ENCODE assay signal across 23 mouse cellular contexts in genomic region chr4:126360069-126360468, GRCm38 (mm10). TPM values are rescaled to one million over a fixed set of nuclear protein-coding genes. Genes with fewer than 3 reads are reported as not detected.
DNase-seq lines count a peak whose midpoint lies in the region; ATAC-seq and TF ChIP-seq lines count a peak whose summit lies in the region.
"Had no signal": no experiment of that assay in that cellular context is flagged by ENCODE, and none has a peak within 500 bp of the region (broad histone marks: within the 10 kb centered on the region; RNA-seq: fewer than 3 reads in every experiment).

No protein-coding gene starts in this region.

- no peaks in the 10 kb centered on the region for H3K9me3 ChIP-seq in liver, embryonic 16.5 days (replicated peaks; ENCODE audit: control insufficient read depth, low read length)
- H3K9me3 ChIP-seq in liver, embryonic 11.5 days (ENCODE audit: control insufficient read depth, low read length) = no peaks in the 10 kb centered on the region
- H3K9me3 ChIP-seq in liver, postnatal 0 days (ENCODE audit: low read length) = no peaks in the 10 kb centered on the region
- H3K9me3 ChIP-seq in liver, embryonic 12.5 days (replicated peaks) = no peaks in the 10 kb centered on the region
- H3K9me3 ChIP-seq in stomach, postnatal 0 days (ENCODE audit: control insufficient read depth, low read length) = no peaks in the 10 kb centered on the region
- H3K9me3 ChIP-seq: G1E had no signal

- H3K4me2 ChIP-seq in liver, embryonic 16.5 days (ENCODE audit: low read depth, low read length) = no peak overlapping the region
- H3K4me2 ChIP-seq in liver, embryonic 11.5 days = no peak overlapping the region
- H3K4me2 ChIP-seq in liver, postnatal 0 days (ENCODE audit: low read depth, low read length) = no peak overlapping the region
- H3K4me2 ChIP-seq in liver, embryonic 12.5 days = no peak overlapping the region
- no peak overlapping the region for H3K4me2 ChIP-seq in stomach, postnatal 0 days (replicated peaks; ENCODE audit: low read depth)

- DNase-seq in liver, adult 2 months (ENCODE audit: extremely low read depth, low read depth, low spot score) = peak; percentile 62
- DNase-seq in liver = no peak
- no peak for DNase-seq in liver, embryonic 11.5 days (ENCODE audit: low spot score)
- no peak for DNase-seq in liver, postnatal 0 days
- no peak for DNase-seq in stomach, postnatal 0 days (ENCODE audit: low spot score)
- no peak for DNase-seq in adrenal gland, postnatal 10 days
- DNase-seq: adrenal gland, adult 2 months; adrenal gland, adult 8-10 months; adrenal gland, postnatal 14 days; adrenal gland, postnatal 25 days; adrenal gland, postnatal 36 days; B cell, adult 2 months; cerebellum, adult 11 months; cerebellum, adult 11-12 months; cerebellum, adult 18-20 months had no signal

- H3K4me3 ChIP-seq in liver, adult 2 months (ENCODE audit: insufficient read depth, low read depth, low read length) = no peak overlapping the region
- H3K4me3 ChIP-seq in liver, embryonic 16.5 days (ENCODE audit: low read depth, low read length) = no peak overlapping the region
- no peak overlapping the region for H3K4me3 ChIP-seq in liver, embryonic 11.5 days (ENCODE audit: low read depth, low read length)
- no peak overlapping the region for H3K4me3 ChIP-seq in liver, postnatal 0 days (ENCODE audit: low read depth, low read length)
- H3K4me3 ChIP-seq in liver, embryonic 12.5 days = no peak overlapping the region
- no peak overlapping the region for H3K4me3 ChIP-seq in stomach, postnatal 0 days (ENCODE audit: low read depth, low read length)

- H3K79me2 ChIP-seq in liver, adult 2 months (ENCODE audit: control insufficient read depth, insufficient read depth, low read length) = no peaks in the 10 kb centered on the region

- TF ChIP-seq EP300 in liver, postnatal 0 days (IDR thresholded peaks at IDR 0.05; ENCODE audit: low read depth) = no peak
- no peak for TF ChIP-seq EP300 in stomach, postnatal 0 days (optimal IDR thresholded peaks at IDR 0.05)

- no peak for TF ChIP-seq CTCF in liver, adult 2 months (IDR thresholded peaks at IDR 0.05; ENCODE audit: low read depth, low read length)
- TF ChIP-seq CTCF in liver, postnatal 0 days (IDR thresholded peaks at IDR 0.05; ENCODE audit: low read depth) = no peak
- TF ChIP-seq CTCF in stomach, postnatal 0 days (IDR thresholded peaks at IDR 0.05; ENCODE audit: low read depth) = no peak

- WGBS in liver, adult 2 months = 23% methylated on average over 1 of the region's 1 CpGs
- 63% methylated on average over 1 of the region's 1 CpGs for WGBS in liver, embryonic 16.5 days (ENCODE audit: insufficient replicate concordance)
- 93% methylated on average over 1 of the region's 1 CpGs for WGBS in liver, embryonic 11.5 days
- 84% methylated on average over 1 of the region's 1 CpGs for WGBS in liver, postnatal 0 days (ENCODE audit: insufficient replicate concordance)
- whole genome bisulfite sequencing in liver, embryonic 12.5 days (ENCODE audit: insufficient replicate concordance) = 86% methylated on average over 1 of the region's 1 CpGs
- WGBS in stomach, postnatal 0 days = 76% methylated on average over 1 of the region's 1 CpGs

- peaks cover 35% of the 10 kb centered on the region for H3K36me3 ChIP-seq in liver, adult 2 months (ENCODE audit: control insufficient read depth, insufficient read depth, low read length)
- H3K36me3 ChIP-seq in liver, embryonic 16.5 days (ENCODE audit: control insufficient read depth, insufficient read depth) = peaks cover 12% of the 10 kb centered on the region
- peaks cover 16% of the 10 kb centered on the region; the same call in 1 of the 2 replicates for H3K36me3 ChIP-seq in liver, embryonic 11.5 days (ENCODE audit: control insufficient read depth, insufficient read depth, low read length)
- H3K36me3 ChIP-seq in liver, postnatal 0 days (replicated peaks; ENCODE audit: insufficient read depth, low read length) = peaks cover 13% of the 10 kb centered on the region; the same call in 1 of the 2 replicates
- H3K36me3 ChIP-seq in liver, embryonic 12.5 days = peaks cover 55% of the 10 kb centered on the region
- peaks cover 12% of the 10 kb centered on the region for H3K36me3 ChIP-seq in stomach, postnatal 0 days (ENCODE audit: control insufficient read depth, insufficient read depth, low read length)

- TF ChIP-seq POLR2A in liver, adult 2 months (IDR thresholded peaks at IDR 0.05; ENCODE audit: extremely low read depth, insufficient read depth, low read length) = no peak

- no peak overlapping the region for H3K9ac ChIP-seq in liver, adult 2 months (ENCODE audit: low read depth, low read length)
- no peak overlapping the region for H3K9ac ChIP-seq in liver, embryonic 16.5 days (ENCODE audit: low read depth, low read length)
- H3K9ac ChIP-seq in liver, embryonic 11.5 days (ENCODE audit: low read depth, low read length) = no peak overlapping the region
- H3K9ac ChIP-seq in liver, postnatal 0 days (replicated peaks) = no peak overlapping the region
- H3K9ac ChIP-seq in liver, embryonic 12.5 days = no peak overlapping the region
- H3K9ac ChIP-seq in stomach, postnatal 0 days (ENCODE audit: low read length) = no peak overlapping the region

- no peak overlapping the region for H3K27ac ChIP-seq in liver, adult 2 months (replicated peaks; ENCODE audit: insufficient read depth, low read depth, low read length)
- no peak overlapping the region for H3K27ac ChIP-seq in liver, embryonic 16.5 days (ENCODE audit: low read length)
- no peak overlapping the region for H3K27ac ChIP-seq in liver, embryonic 11.5 days (ENCODE audit: low read depth, low read length)
- no peak overlapping the region for H3K27ac ChIP-seq in liver, postnatal 0 days (ENCODE audit: low read depth)
- no peak overlapping the region for H3K27ac ChIP-seq in liver, embryonic 12.5 days
- no peak overlapping the region for H3K27ac ChIP-seq in stomach, postnatal 0 days (replicated peaks)

- H3K27me3 ChIP-seq in liver, adult 2 months (ENCODE audit: control insufficient read depth, insufficient read depth, low read length) = no peaks in the 10 kb centered on the region
- H3K27me3 ChIP-seq in liver, embryonic 16.5 days (ENCODE audit: control insufficient read depth, insufficient read depth, low read depth, low read length) = no peaks in the 10 kb centered on the region
- H3K27me3 ChIP-seq in liver, embryonic 11.5 days (replicated peaks; ENCODE audit: control insufficient read depth, insufficient read depth, low read length) = no peaks in the 10 kb centered on the region
- H3K27me3 ChIP-seq in liver, postnatal 0 days (ENCODE audit: insufficient read depth, low read length) = no peaks in the 10 kb centered on the region
- no peaks in the 10 kb centered on the region for H3K27me3 ChIP-seq in liver, embryonic 12.5 days (replicated peaks)
- no peaks in the 10 kb centered on the region for H3K27me3 ChIP-seq in stomach, postnatal 0 days (ENCODE audit: control insufficient read depth, insufficient read depth, low read length)
- H3K27me3 ChIP-seq: CH12.LX, Patski had no signal

- 0 out of 2 replicates have a peak, but pooled peaks have one; percentile 19 for ATAC-seq in liver, embryonic 16.5 days (ENCODE audit: low read depth)
- ATAC-seq in liver, embryonic 11.5 days (replicated peaks; ENCODE audit: low FRiP score) = no peak
- ATAC-seq in liver, postnatal 0 days = peak; percentile 74
- ATAC-seq in liver, embryonic 12.5 days = no peak
- ATAC-seq in stomach, postnatal 0 days (ENCODE audit: low FRiP score, low TSS enrichment) = 0 out of 2 replicates have a peak, but pooled peaks have one; percentile 40
- ATAC-seq: activated CD4-positive, CD25-positive, alpha-beta regulatory T cell, adult 4 months; CD4-positive, CD25-positive, alpha-beta regulatory T cell, adult 4 months; Patski had no signal

- H3K4me1 ChIP-seq in liver, adult 2 months (ENCODE audit: control insufficient read depth, insufficient read depth, low read length) = peaks cover 2% of the 10 kb centered on the region; the same call in 1 of the 2 replicates
- no peaks in the 10 kb centered on the region for H3K4me1 ChIP-seq in liver, embryonic 16.5 days (ENCODE audit: control insufficient read depth, low read depth, low read length)
- H3K4me1 ChIP-seq in liver, embryonic 11.5 days (replicated peaks; ENCODE audit: control insufficient read depth, insufficient read depth, low read length) = no peaks in the 10 kb centered on the region
- H3K4me1 ChIP-seq in liver, postnatal 0 days (ENCODE audit: insufficient read depth) = no peaks in the 10 kb centered on the region
- no peaks in the 10 kb centered on the region for H3K4me1 ChIP-seq in liver, embryonic 12.5 days
- H3K4me1 ChIP-seq in stomach, postnatal 0 days (replicated peaks; ENCODE audit: control insufficient read depth, insufficient read depth) = no peaks in the 10 kb centered on the region

RNA-seq across cellular contexts. Expression of gene Tekt2, which starts 34.6 kb away (rescaled TPM):
- 0.20 and 0.37 TPM in 2 replicates for total RNA-seq in liver, adult 2 months (2014; rRNA removed)
- 0.20 and 0.43 TPM in 2 replicates for polyA plus RNA-seq in liver, adult 2 months (2012; rRNA removed)
- polyA plus RNA-seq in liver, embryonic 16.5 days (2015; fragmentation: Nextera tagmentation; extraction: Ambion mirVana) = 0.17 and 0.46 TPM in 2 replicates
- 0.71 and 1.7 TPM in 2 replicates for polyA plus RNA-seq in liver, embryonic 11.5 days (2014; fragmentation: Nextera tagmentation; extraction: Ambion mirVana)
- 0.17 and 0.26 TPM in 2 replicates for polyA plus RNA-seq in liver, postnatal 0 days (2015; fragmentation: Nextera tagmentation; extraction: Ambion mirVana)
- 0.54 and 0.57 TPM in 2 replicates for polyA plus RNA-seq in liver, embryonic 12.5 days (2016; fragmentation: Nextera tagmentation; extraction: Ambion mirVana)
- polyA plus RNA-seq in stomach, postnatal 0 days (2015; fragmentation: Nextera tagmentation; extraction: Ambion mirVana) = 3.6 and 3.9 TPM in 2 replicates
- total RNA-seq in adrenal gland, postnatal 10 days (2021) = 1 to 10 TPM in 1 of 2 experiments, under 1 TPM in 1; 0.57 to 2.8 TPM
- total RNA-seq: MEL had no signal
- polyA plus RNA-seq: CD4-positive, CD25-positive, alpha-beta regulatory T cell, adult 4 months; G1E had no signal

RNA-seq across cellular contexts. Expression of gene Adprhl2, which starts 38.6 kb away (rescaled TPM):
- 12.1 and 13.2 TPM in 2 replicates for total RNA-seq in liver, adult 2 months (2014; rRNA removed)
- 24.4 and 27.6 TPM in 2 replicates for polyA plus RNA-seq in liver, adult 2 months (2012; rRNA removed)
- 23.7 and 26.1 TPM in 2 replicates for polyA plus RNA-seq in liver, embryonic 16.5 days (2015; fragmentation: Nextera tagmentation; extraction: Ambion mirVana)
- 53.5 and 62.2 TPM in 2 replicates for polyA plus RNA-seq in liver, embryonic 11.5 days (2014; fragmentation: Nextera tagmentation; extraction: Ambion mirVana)
- polyA plus RNA-seq in liver, postnatal 0 days (2015; fragmentation: Nextera tagmentation; extraction: Ambion mirVana) = 31.9 and 34.3 TPM in 2 replicates
- 36.0 and 38.0 TPM in 2 replicates for polyA plus RNA-seq in liver, embryonic 12.5 days (2016; fragmentation: Nextera tagmentation; extraction: Ambion mirVana)
- 33.8 and 35.7 TPM in 2 replicates for polyA plus RNA-seq in stomach, postnatal 0 days (2015; fragmentation: Nextera tagmentation; extraction: Ambion mirVana)
- total RNA-seq in adrenal gland, postnatal 10 days (2021) = 10 to 100 TPM; 34.0 to 34.9 TPM

Comparison
In these comparisons a context has a peak if more than half of its experiments do, and no peak if none do; other contexts are left out.
1. ATAC-seq: peak in liver, embryonic 16.5 days (single experiment), liver, postnatal 0 days (single experiment) and stomach, postnatal 0 days (single experiment); none in liver, embryonic 11.5 days (single experiment) and liver, embryonic 12.5 days (single experiment).